Mouse (Mus musculus): Measurements from ENCODE around the gene Mllt10. TPM values are rescaled to one million over a fixed set of nuclear protein-coding genes. Genes with fewer than 3 reads are reported as not detected.
"Not testable (repeated sequence)": the region's sequence is repeated elsewhere in the genome, so short reads cannot be mapped to it uniquely, and the experiment has no call there.

Mllt10 gene
- total and polyA plus RNA-seq, 2 experiments from 2014 or later, result 28.9 to 96.5 TPM

GRCm38 (mm10) chr2:18071947-18072346 is 16.9 kb downstream of the Mllt10 start:
- H3K9me3 ChIP-seq (ENCODE audit: low read length), result no peaks in the 10 kb centered on the region
- peaks cover 4% of the 10 kb centered on the region; the same call in 1 of the 2 replicates for H3K36me3 ChIP-seq (ENCODE audit: insufficient read depth, low read length)
- H3K27ac ChIP-seq (ENCODE audit: low read depth, low read length), result no peak overlapping the region
- no peak overlapping the region for H3K9ac ChIP-seq (replicated peaks; ENCODE audit: low read length, poor library complexity, severe bottlenecking)
- H3K27me3 ChIP-seq (ENCODE audit: insufficient read depth, low read length), result no peaks in the 10 kb centered on the region
- no peak for TF ChIP-seq CTCF (IDR thresholded peaks at IDR 0.05)
- DNase-seq (ENCODE audit: low spot score), result no peak
- H3K4me1 ChIP-seq (ENCODE audit: insufficient read depth, low read length), result no peaks in the 10 kb centered on the region
- ATAC-seq (ENCODE audit: low FRiP score), result no peak
- no peak overlapping the region for H3K4me2 ChIP-seq (ENCODE audit: low read depth, low read length, poor library complexity, severe bottlenecking)
- 91% methylated on average over 2 of the region's 2 CpGs for WGBS
- no peak overlapping the region for H3K4me3 ChIP-seq (ENCODE audit: low read depth, low read length)

DNA sequence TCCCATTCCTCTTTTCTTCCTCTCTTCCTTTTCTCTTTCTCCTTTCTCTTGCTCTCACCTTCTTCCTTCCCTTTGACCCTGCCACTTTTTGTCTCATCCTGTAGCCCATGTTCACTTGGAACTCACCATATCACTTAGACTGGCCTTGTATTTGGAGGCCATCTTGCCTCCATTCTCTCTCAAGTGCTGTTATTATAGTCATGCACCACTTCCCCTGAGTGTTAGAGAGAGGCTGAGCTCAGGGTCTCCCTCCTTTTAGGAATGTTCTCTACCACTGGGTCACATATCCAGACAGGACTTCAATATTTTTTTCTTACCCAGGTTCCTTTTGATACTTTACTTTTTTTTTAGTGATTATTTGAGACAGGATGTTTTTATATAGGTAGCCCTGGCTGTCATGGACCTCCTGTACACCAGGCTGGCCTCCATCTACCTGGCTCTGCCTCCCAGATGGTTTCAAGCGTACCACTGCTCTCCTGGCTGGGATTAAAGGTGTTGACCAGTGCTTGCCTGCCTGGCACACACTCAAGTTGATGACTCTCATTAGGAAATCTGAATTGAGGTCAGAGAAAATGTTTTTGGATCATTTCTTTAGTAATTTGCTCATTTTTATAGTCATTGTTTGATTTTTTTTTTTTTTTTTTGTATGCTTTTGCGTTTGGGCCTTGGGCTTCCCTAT is 25.3 kb downstream of the Mllt10 start:
- Histone ChIP-seq H3K4me3 (ENCODE audit: low read depth, low read length) (no peak overlapping the region), H3K9ac (replicated peaks; ENCODE audit: low read length, poor library complexity, severe bottlenecking) (no peak overlapping the region), H3K36me3 (ENCODE audit: insufficient read depth, low read length) (peaks cover 25% of the 10 kb centered on the region; the same call in 1 of the 2 replicates), H3K4me1 (ENCODE audit: insufficient read depth, low read length) (no peaks in the 10 kb centered on the region), H3K27me3 (ENCODE audit: insufficient read depth, low read length) (no peaks in the 10 kb centered on the region), H3K4me2 (ENCODE audit: low read depth, low read length, poor library complexity, severe bottlenecking) (no peak overlapping the region), H3K27ac (ENCODE audit: low read depth, low read length) (no peak overlapping the region), H3K9me3 (ENCODE audit: low read length) (no peaks in the 10 kb centered on the region)
- ATAC-seq (ENCODE audit: low FRiP score), result no peak
- TF ChIP-seq CTCF (IDR thresholded peaks at IDR 0.05), result no peak
- no peak for DNase-seq (ENCODE audit: low spot score)
- 87% methylated on average over 2 of the region's 2 CpGs for WGBS

DNA sequence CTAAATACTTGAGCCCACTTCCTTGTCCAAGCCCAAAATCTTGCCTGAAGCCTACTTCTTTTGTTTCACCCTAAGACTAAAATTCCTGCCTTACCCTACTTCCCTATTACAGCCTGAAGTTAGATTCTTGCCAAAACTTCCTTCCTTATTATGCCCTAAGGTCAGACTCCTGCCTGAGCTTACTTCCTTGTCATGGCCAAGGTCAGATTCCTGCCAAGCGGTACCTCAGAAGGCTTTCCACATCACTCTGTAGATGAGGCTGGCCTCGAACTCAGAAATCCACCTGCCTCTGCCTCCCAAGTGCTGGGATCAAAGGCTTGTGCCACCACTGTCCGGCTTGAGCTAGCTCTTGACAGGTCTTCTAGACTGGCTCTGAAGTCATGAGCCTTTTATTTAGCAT is 32.7 kb downstream of the Mllt10 start:
- DNase-seq (ENCODE audit: low spot score); H3K9me3 ChIP-seq (ENCODE audit: low read length); H3K9ac ChIP-seq (replicated peaks; ENCODE audit: low read length, poor library complexity, severe bottlenecking); ATAC-seq (ENCODE audit: low FRiP score); H3K4me1 ChIP-seq (ENCODE audit: insufficient read depth, low read length); H3K4me2 ChIP-seq (ENCODE audit: low read depth, low read length, poor library complexity, severe bottlenecking); H3K4me3 ChIP-seq (ENCODE audit: low read depth, low read length); H3K27ac ChIP-seq (ENCODE audit: low read depth, low read length); H3K27me3 ChIP-seq (ENCODE audit: insufficient read depth, low read length): not testable (repeated sequence)
- 89% methylated on average over 3 of the region's 3 CpGs for WGBS
- peaks cover 29% of the 10 kb centered on the region; the same call in 1 of the 2 replicates for H3K36me3 ChIP-seq (ENCODE audit: insufficient read depth, low read length)

GRCm38 (mm10) chr2:18093858-18094257 is 38.8 kb downstream of the Mllt10 start:
- ATAC-seq (ENCODE audit: low FRiP score), result no peak
- TF ChIP-seq CTCF (IDR thresholded peaks at IDR 0.05), result no peak
- 81% methylated on average over 1 of the region's 1 CpGs for WGBS

GRCm38 (mm10) chr2:18094319-18094718 is 39.3 kb downstream of the Mllt10 start:
- Histone ChIP-seq H3K36me3 (ENCODE audit: insufficient read depth, low read length) (0 out of 2 replicates have a peak, but pooled peaks cover 11% of the 10 kb centered on the region), H3K9me3 (ENCODE audit: low read length) (no peaks in the 10 kb centered on the region), H3K27ac (ENCODE audit: low read depth, low read length) (no peak overlapping the region), H3K4me3 (ENCODE audit: low read depth, low read length) (no peak overlapping the region), H3K4me2 (ENCODE audit: low read depth, low read length, poor library complexity, severe bottlenecking) (no peak overlapping the region), H3K27me3 (ENCODE audit: insufficient read depth, low read length) (no peaks in the 10 kb centered on the region), H3K4me1 (ENCODE audit: insufficient read depth, low read length) (no peaks in the 10 kb centered on the region), H3K9ac (replicated peaks; ENCODE audit: low read length, poor library complexity, severe bottlenecking) (no peak overlapping the region)
- DNase-seq (ENCODE audit: low spot score) (no peak), ATAC-seq (ENCODE audit: low FRiP score) (no peak)
- TF ChIP-seq CTCF (IDR thresholded peaks at IDR 0.05), result no peak

More at GRCm38 (mm10) chr2:18093858-18094257, 38.8 kb downstream of the Mllt10 start:
- no peak for DNase-seq (ENCODE audit: low spot score)
- Histone ChIP-seq H3K27me3 (ENCODE audit: insufficient read depth, low read length) (no peaks in the 10 kb centered on the region), H3K36me3 (ENCODE audit: insufficient read depth, low read length) (0 out of 2 replicates have a peak, but pooled peaks cover 11% of the 10 kb centered on the region), H3K9ac (replicated peaks; ENCODE audit: low read length, poor library complexity, severe bottlenecking) (no peak overlapping the region), H3K4me1 (ENCODE audit: insufficient read depth, low read length) (no peaks in the 10 kb centered on the region), H3K27ac (ENCODE audit: low read depth, low read length) (no peak overlapping the region), H3K4me2 (ENCODE audit: low read depth, low read length, poor library complexity, severe bottlenecking) (no peak overlapping the region), H3K9me3 (ENCODE audit: low read length) (no peaks in the 10 kb centered on the region), H3K4me3 (ENCODE audit: low read depth, low read length) (no peak overlapping the region)

DNA sequence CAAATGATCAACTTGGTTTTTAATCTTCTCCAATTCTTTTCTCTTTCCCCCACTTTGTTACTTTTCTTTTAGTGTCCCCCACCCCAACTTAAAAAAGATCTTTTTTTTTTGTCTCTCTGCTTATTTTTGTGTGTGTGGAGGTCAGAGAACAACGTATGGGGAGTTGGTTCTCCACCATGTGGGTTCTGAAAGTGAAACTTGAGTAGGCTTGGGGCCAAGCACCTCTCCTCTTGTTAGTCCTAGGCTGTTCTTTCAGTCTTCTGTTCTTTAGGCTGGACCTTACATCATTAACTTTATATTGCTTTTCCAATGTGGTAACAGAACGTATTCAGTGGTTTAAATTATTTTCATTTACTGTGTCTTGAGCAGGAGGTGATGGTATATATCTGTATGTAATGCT is 40.8 kb downstream of the Mllt10 start:
- Histone ChIP-seq H3K4me3 (ENCODE audit: low read depth, low read length) (no peak overlapping the region), H3K27me3 (ENCODE audit: insufficient read depth, low read length) (no peaks in the 10 kb centered on the region), H3K27ac (ENCODE audit: low read depth, low read length) (no peak overlapping the region), H3K4me2 (ENCODE audit: low read depth, low read length, poor library complexity, severe bottlenecking) (no peak overlapping the region), H3K9ac (replicated peaks; ENCODE audit: low read length, poor library complexity, severe bottlenecking) (no peak overlapping the region), H3K4me1 (ENCODE audit: insufficient read depth, low read length) (no peaks in the 10 kb centered on the region), H3K9me3 (ENCODE audit: low read length) (no peaks in the 10 kb centered on the region), H3K36me3 (ENCODE audit: insufficient read depth, low read length) (0 out of 2 replicates have a peak, but pooled peaks cover 11% of the 10 kb centered on the region)
- ATAC-seq (ENCODE audit: low FRiP score) (no peak), DNase-seq (ENCODE audit: low spot score) (no peak)
- no peak for TF ChIP-seq CTCF (IDR thresholded peaks at IDR 0.05)
- 77% methylated on average over 2 of the region's 2 CpGs for WGBS
